Mouse (Mus musculus): Measurements from ENCODE around the gene Psmb4.
A peak's percentile ranks its signal among the peaks of the same experiment; 100 is the strongest.

Gene Psmb4

DNA sequence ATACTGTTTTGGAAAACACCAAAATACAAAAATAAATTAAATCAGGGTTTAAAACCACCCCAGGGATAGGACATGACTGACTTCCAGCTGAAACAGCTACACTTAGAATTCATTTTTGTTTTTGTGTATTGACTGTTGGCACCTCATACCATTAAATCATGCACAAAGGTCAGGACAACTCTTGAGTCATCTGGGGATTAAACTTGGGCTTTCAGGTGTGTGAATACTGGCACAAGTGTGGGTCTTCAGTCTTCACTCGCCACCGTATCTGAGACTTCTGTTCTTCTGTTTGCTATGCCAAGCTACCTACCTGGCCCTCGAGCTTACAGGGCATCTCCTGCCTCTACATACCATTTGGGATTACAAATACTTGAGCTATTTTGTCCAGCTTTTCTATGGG, 4.2 kb downstream of the Psmb4 start:
- TF ChIP-seq GATA4 (IDR thresholded peaks at IDR 0.05; ENCODE audit: insufficient replicate concordance, low read length) = no peak

DNA sequence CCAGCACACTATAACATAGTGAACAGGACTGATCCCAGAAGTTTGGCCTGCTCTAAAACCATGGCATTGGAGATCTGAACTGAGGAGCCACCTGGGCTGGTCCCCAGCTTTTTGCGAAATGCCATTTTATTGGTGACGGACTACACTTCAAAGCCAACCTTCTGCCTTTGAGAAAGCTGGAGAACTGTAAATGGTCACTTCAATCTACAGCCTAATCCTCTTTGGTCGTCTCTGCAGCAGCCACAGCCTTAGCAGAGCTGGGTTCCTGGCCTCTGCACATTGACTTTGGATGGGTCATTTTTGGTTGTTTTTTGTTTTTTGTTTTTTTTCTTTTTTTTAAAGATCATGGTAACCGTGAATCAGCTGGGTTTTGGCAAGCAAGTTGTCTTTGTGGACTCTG, 4.9 kb downstream of the Psmb4 start:
- no peak for TF ChIP-seq GATA4 (IDR thresholded peaks at IDR 0.05; ENCODE audit: insufficient replicate concordance, low read length)

DNA sequence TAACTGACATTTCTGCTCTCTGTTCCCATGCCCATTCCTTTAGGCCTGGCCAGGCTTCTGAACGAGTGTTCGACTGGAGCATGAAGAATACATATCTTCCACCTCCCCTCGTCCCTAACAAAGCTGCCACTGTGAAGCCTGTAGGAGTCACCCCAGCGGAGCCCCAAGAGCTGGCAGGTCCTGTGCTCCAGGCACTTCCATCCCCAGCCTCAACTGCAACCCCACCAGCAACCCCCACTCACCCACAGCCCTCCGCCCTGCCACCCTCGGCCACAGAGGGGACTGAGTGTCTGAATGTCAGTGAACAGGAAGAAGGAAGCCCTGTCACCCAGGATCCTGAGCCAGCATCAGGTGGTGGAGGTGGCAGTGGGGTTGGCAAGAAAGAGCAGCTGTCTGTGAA, 8.1 kb downstream of the Psmb4 start:
- no peak for TF ChIP-seq GATA4 (IDR thresholded peaks at IDR 0.05; ENCODE audit: insufficient replicate concordance, low read length)

DNA sequence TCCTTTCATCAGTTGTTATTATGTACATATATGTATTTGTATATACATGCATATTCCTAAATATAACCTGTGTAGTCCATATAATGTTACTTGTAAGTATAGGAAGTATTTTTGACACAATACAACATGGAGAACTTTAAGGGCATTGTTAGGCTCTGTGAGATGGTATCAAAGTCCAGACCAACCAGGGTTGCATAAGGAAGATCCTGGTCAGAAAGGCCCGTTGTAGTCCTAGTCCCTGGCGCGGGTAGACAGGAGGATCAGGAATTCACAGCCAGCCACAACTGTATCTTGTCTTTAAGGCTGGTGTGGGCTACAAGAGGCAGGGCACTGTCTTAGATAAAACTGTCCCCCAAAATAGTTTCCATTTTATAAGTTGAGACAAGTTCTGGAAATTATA, 17.8 kb downstream of the Psmb4 start:
- no peak for TF ChIP-seq GATA4 (IDR thresholded peaks at IDR 0.05; ENCODE audit: insufficient replicate concordance, low read length)

DNA sequence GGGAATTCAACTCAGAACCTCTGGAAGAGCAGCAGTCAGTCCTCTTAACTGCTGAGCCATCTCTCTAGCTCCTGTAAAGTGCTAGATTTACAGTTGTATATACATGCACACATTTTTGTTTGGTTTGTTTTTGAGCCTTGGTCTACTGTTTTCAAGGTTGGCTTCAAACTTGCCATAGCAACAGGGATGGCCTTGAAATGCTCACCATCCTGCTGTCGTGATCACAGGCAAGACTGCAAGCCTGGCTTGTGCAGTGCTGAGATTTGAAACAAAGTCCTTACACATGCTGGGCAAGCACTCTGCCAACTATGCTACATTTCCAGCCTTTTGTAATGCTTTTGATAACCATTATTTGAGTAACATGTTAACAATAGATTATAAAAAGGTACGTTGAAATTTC, 27.3 kb downstream of the Psmb4 start:
- no peak for TF ChIP-seq GATA4 (IDR thresholded peaks at IDR 0.05; ENCODE audit: insufficient replicate concordance, low read length)

DNA sequence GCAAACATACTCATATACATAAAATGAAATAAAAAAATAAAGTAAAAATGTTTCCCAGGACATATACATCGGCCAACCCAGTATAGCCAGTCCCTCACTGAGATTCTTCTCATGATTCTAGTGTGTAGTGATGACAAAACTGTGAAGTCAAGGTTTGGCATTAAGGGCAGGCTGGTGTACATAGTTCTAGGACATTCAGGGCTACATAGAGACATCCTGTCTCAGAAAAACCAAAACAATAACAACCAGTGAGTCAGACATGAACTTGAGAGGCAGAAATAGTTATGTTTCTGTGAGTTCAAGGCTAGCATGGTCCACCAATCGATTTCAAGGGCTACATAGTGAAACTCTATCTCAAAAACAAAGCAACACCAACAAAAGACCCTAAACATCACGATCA, 34.5 kb downstream of the Psmb4 start:
- TF ChIP-seq GATA4 (IDR thresholded peaks at IDR 0.05; ENCODE audit: insufficient replicate concordance, low read length) = no peak

DNA sequence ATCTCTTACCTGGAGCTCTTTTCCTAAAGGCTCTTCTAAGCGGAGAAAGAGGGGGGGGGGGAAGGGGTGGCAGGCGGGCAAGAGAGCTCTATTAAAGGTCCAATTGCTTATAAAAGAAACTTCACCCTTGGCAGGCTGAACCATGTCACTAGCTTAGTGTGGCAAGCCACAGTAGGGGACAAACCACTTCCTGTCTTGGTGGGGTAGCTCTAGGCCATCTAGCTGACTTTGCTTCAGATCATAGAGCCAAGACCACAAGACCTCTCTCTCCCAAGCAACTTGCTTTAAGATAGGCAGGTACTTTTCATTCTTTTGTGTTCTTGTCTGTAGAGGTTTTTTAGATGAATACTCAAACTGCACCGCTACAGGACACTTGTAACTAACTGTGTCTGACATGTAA, 35.0 kb downstream of the Psmb4 start:
- no peak for TF ChIP-seq GATA4 (IDR thresholded peaks at IDR 0.05; ENCODE audit: insufficient replicate concordance, low read length)

DNA sequence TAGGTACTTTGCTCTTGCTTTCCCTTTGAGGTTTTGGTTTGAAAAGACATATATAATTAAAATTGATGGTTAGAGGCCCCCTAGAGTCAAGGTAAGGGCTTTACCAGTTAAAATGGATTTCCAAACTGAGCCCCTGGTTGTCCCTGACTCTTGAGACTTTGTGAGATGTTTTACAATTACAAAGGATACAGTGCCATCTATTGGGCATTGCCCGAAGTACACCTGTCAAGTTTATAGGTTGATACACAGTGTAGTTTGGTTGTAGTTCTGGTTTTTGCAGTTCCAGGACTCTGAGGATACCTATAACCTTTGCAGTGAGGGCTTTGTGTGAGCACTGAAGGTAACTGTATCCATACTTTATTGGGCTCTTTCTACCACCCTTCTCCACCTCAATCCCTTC, 37.4 kb downstream of the Psmb4 start:
- no peak for TF ChIP-seq GATA4 (IDR thresholded peaks at IDR 0.05; ENCODE audit: insufficient replicate concordance, low read length)

DNA sequence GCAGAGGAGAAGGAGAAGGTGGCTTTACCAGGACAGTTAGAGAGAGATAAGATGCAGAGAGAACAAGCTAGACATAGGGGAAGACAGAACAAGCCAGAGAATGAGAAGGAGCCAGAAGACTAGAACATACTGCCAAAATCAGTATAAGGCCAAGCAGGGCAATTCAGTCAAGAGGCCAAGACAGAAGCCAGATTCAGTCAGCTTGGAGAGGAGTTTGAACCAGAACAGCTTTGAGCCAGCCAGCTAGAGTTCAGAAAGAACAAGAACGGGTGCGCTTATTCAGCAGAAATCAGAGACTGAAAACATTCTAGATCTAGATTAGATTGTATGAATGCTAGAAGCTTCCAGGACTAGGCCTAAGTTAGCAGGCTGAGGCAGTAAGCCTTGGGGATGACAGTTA, 39.4 kb downstream of the Psmb4 start:
- no peak for TF ChIP-seq GATA4 (IDR thresholded peaks at IDR 0.05; ENCODE audit: insufficient replicate concordance, low read length)

DNA sequence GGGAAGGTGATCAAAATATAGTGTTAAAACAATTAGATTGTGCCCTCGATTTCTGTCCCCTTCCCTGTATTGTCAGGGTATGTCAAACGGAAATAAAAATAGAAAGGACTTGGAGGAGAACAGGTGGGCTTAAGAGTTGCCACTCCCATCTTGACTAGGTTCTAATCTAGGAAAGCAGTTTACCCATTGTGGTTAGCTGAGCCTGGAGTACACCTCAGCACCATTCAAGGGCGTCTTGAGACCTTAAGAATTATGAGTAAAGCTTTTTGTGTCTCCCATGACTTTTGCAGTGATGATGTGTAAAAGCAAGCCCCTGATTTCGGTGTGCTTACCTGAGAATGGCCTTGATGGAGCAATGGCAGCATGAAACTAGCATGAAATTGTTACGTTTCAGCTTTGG, 47.7 kb downstream of the Psmb4 start:
- TF ChIP-seq GATA4 (IDR thresholded peaks at IDR 0.05; ENCODE audit: insufficient replicate concordance, low read length) = no peak

DNA sequence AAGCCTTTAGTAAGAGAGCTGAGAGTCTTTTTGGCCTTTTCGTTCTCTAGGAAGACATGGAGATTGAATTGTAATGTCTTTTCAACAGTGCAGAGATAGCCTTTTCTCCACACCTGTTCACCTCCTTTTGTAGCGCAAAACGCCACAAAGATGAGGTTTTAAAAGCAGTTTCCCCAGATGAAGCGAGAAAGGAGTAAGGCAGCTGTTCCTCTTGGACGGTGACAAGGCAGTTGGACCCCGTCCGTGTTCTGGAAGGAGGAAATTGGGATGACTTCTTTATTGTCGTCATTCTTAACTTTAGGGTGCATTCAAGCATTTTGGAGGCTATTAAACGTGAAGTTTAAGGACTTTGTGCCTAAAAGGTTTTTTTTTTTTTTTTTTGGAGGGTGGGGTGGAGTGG, 48.1 kb downstream of the Psmb4 start:
- TF ChIP-seq GATA4 (IDR thresholded peaks at IDR 0.05; ENCODE audit: insufficient replicate concordance, low read length) = no peak

DNA sequence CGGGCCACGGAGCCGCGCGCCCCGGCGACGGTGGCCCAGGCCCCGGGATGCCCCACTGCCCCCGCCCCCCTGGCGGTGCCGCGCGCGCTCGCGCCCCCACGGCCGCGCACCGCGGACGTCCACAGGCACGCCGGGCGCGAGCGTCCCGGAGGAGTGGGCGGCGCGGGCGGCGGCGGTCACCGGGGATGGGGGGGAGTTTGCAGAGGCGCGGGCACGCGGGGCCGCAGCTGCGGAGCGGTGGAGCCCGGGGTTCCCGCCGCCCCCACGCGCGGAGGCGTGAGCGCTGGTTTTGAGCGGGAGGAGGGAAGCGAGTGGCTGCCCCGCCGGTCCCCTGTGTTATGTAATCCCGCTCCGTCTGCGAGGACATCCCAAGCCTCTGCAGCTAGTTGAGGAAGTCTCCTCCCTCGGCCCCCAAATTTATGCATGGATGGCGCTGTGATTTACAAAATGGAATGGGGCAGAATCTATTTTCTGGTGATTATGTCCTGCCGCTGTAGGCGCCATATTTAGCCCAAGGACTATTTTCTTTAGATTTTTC, 48.7 kb downstream of the Psmb4 start:
- no peak for TF ChIP-seq GATA4 (IDR thresholded peaks at IDR 0.05; ENCODE audit: insufficient replicate concordance, low read length)

DNA sequence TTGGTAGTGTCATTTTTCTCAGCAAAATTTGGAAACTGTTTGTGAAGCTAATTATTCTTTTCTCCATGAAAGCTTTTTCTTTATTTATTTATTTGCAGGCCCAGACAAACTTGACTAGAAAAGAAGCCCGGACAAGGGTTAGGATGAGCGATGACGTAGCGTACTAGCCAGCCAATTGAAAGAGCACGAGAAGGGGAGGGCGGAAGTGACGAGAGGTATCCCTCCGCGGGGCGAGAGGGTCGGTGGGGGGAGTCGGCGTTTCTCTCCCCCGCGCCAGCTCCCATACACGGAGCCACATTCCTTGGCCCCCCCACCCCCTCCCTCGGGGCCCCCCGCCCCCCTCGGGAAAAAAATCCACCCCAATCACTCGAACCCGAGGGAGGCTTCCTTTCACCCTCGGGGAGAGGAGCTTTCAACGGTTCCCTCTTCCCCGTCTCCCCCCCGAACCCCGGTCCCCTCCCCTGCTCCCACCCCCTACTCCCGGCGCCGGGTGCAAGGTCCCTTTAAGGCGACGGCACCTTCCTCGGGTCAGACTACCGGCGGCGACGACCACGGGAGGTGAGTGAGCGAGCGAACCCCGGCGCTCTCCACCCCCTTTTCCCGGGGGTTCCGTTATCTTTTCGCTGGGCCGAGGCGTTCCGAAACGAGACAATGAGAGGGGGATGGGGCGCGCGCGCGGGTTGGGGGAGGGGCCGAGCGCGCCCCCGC, 49.4 kb downstream of the Psmb4 start, which contains the start of gene Pogz:
TSS of gene Pogz (plus strand) at position 385 of the 708 bp plus-strand sequence.
- peak; percentile 54; the same call in 1 of the 2 replicates for TF ChIP-seq GATA4 (IDR thresholded peaks at IDR 0.05; ENCODE audit: insufficient replicate concordance, low read length)

DNA sequence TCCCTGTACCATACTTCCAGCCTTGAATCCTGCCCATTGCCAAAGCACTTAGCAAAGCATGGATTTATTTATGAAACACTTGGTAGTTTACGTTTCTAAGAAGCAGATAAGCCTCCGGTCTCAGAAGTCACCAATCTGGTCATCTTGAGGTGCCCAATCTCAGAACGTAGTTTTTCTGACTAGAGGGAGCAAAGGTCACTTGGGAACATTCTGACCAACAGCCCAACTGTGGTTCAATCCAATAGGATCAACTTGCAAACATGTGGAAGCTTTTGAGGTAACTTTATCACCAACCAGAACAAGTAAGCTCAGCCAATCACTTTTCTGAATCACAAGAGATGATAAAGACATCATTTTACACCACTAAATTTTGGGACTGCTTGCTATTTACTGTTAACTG, 51.4 kb downstream of the Psmb4 start:
- TF ChIP-seq GATA4 (IDR thresholded peaks at IDR 0.05; ENCODE audit: insufficient replicate concordance, low read length) = no peak

Data from liver, adult (tissue).